Mouse (Mus musculus): Measurements from ENCODE around the gene Gm29276. TPM values are rescaled to one million over a fixed set of nuclear protein-coding genes. Genes with fewer than 3 reads are reported as not detected.

The Gm29276 gene
- total RNA-seq (2023) = not detected

DNA sequence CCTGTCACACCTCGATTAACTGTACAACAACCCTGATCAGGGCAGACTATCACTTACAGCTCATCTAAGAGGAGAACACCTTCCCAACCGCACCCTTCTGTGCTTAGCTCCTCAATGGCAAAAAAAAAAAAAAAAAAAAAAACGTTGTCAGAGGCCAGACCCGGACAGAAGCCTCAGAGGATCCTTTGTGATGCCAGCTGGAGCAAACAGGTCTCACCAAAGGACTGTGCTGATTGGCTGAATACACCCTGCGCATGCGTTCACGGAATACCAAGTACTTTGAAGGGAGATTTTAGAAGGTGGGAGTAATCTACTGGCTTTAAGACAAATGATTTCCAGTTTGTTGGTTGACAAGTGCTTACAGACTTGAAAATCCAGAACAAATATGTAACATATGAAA is at the start of gene Gm29276:
Gene Gm29276 (minus strand): TSS at position 101 of the 400 bp plus-strand sequence.

